Mouse (Mus musculus) heart, adult 2 months (tissue): Measurements from ENCODE around the gene Grk2.

ENCODE experiments used
- CTCF ChIP-seq: fragments of 200-600 bp; IDR thresholded peaks from 2 replicates; pipeline ENCODE4 v1.8.1; 2022; ENCODE audit warnings: antibody characterized with exemption, mild to moderate bottlenecking, moderate library complexity
- EP300 ChIP-seq: fragments of 200-500 bp; IDR thresholded peaks from 2 replicates; pipeline ENCODE4 v1.6.1; 2011; ENCODE audit warnings: low read depth, low read length, control low read depth; ENCODE audit not compliant: insufficient read depth
- POLR2A ChIP-seq: fragments of 200-500 bp; IDR thresholded peaks from 2 replicates; pipeline ENCODE4 v1.6.1; 2011; ENCODE audit warnings: mild to moderate bottlenecking, low read depth, low read length, control low read depth; ENCODE audit not compliant: insufficient read depth

- TF ChIP-seq EP300 = no peak
- TF ChIP-seq POLR2A = no peak
- TF ChIP-seq CTCF = peak; percentile 29
Observed at GRCm38 (mm10) chr19:4265956-4266355, 40.1 kb downstream of the Grk2 start.
